Mouse (Mus musculus) neural tube, embryonic 10.5 days (tissue): ENCODE results near the gene Cntd1.

Source experiments
- DNase-seq: peaks from one replicate; pipeline ENCODE4 v3.0.0-alpha.2; 2017; ENCODE audit warnings: low spot score; ENCODE audit errors: extremely low spot score

Cntd1 gene

DNA sequence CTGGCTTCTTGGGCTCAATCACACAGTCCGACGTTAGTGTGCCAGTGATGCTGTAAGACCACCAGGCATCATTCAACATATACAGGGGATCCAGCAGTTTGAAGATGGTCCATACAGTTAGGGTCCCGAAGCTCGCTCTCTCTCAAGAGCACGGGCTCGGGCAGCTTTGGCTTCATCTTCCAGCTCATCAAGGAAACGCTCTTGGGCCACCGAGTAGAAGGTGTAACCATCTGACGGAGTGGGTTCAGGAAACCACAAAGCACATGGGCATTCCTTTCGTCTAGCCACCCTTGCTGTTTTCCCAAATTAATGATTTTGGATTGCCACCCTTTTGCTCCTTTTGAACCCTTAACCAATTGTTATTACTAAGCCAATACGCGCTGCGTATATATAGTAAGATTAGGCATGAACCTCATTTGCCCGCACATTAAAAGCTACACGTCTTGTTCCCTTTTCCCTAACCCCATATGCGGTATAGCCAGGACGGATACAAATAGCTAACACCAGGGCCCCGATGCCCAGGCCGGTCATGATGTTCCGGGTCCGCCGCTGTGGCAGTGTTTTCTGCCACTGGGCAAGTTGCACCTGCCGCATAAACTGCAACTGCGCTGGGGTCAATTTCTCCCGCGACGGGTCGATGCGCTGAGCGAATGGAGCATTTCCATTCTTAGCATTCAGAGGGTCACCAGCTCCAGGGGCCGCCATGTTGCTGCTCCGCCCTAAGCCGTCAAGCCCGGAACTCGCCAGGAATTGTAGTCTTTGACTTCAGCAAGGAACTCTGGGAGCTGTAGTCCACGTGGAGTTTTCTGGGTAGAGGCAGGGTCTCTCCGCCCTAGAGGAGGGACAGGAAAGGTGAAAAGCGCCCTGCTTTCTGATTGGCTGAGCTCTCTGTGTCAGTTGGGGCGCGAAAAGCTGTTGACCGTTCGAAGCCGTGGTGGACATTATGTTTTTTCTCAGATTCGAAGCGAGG is at the start of gene Cntd1, which contains the start of gene Coa3:
TSS of gene Cntd1 (plus strand) at position 790 of the 970 bp plus-strand sequence.
TSS of gene Coa3 (minus strand) at position 892 of the 970 bp plus-strand sequence.
- DNase-seq = peak; percentile 79

DNA sequence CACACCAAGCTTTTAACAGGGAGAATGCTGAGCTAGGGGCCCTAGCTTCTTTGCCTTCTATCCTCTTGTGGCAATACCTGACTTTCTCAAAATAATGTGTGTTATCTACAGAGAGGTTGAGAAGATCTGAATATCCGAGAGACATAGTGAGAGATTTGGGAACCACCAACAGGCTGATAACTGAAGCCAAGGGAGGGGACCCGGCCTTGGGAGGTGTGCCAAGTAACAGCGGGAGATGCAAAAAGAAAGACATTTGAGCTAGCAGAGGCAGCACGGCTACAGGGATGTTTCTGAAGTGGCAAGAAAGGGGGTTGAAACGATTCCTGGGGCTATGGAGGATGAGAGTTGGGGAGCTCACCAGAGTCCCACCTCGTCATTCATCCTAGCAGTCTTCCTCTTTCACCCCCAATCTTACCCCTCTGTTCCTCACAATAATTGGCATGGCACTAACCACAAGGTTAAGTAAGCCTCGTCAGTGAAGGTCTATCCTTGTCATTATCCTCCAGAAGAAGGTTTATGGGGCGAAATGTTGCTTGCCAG is 49.4 kb upstream of the Cntd1 start:
- DNase-seq = no peak

DNA sequence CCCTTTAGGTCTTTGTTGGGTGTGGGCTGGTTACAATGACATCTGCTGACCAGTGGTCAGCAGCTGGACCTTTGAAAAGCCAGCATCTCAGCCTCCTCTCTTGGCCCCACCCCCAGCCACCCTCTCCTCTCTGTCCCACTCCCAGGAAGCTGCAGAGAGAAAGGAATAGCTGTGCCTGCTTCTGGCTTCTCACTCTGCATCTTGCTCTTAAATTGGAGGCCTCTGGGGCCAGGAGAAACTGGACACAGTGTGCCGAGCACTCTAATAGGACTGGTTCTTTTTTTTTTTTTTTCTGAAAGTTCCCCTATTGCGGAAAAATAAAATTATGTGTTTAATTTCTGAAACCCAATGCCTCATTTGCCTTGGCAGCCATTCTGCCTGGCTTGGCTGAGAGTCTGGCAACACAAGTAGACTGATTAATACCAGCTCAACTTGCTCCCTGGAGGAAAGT is 48.7 kb upstream of the Cntd1 start:
- DNase-seq = no peak

DNA sequence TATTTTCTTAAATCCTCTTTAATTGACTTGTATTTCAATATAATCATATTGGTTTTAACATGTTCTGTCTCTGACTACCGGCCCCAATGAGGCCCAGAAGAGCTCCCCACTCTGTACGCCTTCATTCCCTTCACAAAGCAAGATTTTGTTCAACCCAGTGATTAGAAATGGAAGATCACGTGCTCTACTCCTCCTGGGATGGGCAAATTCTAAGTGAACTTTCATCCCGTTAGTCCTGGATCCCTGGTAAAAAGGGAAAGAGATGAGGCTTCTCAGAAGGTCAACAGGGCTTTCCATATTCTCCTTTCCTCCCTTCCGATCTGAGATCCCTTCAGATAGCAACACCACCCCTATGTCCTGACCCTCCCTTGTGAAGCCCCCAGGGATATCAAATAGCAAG is 48.3 kb upstream of the Cntd1 start:
- DNase-seq = no peak

DNA sequence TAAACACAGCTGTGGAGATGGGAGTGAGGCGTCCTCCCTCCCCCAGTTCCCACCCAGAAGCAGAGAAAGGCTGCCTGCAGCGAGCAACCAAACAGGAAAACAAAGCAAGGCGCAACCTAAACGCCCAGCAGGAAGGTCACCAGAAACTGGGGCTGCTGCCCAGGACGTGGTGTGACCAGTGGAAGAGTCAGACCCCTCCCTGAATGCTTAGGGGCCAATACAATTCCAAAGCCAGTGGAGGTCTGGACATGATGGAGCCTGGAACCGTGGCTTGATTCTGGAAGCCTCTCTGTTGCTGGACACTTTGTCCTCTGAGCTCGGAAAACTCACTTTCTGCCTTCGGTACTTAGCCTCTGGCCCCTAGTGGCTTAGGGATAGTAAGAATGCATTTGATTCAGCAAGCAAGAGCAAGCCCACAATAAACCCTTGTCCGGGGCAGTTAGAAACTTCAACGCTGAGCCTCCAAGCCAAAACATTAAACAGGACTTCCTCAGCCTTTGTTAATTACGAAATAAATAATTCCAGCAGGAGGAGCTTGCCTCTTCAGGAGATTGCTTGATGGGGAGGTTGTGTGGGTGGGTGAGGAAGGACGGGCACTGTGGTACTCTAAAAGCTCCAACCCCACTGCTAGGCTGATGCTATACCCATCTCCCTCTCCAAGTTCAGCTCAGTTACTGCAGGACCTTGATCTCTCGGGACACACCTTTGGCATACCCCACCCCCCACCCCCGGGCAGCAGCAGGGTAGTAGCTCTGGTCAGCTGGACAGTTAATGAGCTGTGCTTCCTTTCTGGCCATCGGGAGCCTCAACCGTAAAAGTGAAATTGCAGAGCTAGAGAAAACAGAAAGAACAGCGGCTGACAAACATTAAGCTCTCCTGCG is 47.6 kb upstream of the Cntd1 start:
- peak; percentile 42 for DNase-seq

DNA sequence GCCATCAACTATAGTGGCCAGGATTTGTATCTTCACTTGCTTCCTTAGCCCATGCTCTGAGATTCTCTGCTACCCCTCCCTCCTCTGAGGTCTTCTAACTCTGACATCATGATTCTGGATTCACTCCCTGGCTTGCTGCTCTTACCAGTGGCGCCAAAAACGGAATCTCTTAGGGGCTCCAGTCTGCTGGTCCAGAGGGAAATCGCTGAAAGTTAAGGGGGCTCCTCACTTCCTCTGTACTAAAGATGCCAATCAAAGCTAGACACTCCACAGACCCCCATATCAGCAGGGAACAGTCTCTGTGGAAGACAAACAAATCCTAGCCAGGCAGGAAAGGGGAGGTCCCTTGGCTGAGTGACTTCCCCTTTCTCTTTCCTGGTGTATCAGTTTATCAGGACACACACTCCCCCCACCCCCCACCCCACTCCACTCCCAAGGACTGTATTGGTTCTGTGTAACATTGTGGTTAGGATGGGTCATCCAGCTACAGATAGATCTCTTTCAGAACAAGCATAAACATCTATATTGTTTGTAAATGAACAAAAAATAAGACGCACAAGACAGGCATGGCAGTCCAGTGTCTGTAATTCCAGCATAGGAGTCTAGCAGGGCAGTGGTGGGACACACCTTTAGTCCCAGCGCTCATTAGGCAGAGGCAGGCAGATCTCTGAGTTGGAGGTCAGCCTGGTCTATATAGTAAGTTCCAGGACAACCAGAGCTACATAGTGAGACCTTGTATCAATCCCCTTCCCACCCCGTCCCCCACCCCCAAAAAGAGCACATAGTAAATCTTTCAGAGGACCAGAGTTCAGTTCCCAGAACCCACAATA is 46.6 kb upstream of the Cntd1 start:
- DNase-seq = no peak

DNA sequence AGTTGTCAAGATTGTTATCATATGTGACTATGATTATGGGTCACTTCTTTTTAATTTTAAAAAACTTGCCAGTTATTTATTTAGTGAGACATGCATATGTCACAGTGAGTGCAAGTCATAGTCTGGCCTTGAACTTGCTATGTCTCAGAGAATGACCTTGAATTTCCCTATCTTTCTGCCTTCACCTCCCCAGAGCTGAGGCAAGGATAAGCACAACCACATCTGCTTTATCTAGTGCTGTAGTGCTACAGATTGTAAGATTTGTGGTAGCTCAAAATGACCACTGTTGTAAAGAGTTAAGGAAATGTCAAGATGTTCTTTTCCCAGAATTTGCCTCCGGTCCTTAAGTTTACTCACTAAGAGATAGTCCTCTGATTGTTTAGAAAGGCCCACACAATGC is 45.6 kb upstream of the Cntd1 start:
- no peak for DNase-seq

DNA sequence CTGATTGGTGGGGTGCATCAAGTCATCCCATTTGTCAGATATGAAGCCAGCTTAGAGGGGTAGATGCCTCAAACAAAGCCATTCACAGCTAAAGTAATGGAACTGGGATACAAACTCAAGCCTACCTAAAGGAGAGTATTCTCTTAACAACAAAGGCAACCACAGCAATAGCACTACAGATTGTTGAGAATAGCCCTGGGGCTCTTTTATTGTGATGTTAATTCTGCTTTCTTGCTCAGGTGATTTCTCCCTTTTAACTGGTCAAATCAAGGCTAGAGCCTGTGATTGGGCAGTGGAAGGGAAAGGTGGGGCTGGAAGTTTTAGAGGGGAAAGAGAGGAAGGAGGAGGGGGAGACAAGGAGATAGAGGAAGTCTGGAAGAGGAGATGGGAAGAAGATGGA is 44.7 kb upstream of the Cntd1 start:
- no peak for DNase-seq

DNA sequence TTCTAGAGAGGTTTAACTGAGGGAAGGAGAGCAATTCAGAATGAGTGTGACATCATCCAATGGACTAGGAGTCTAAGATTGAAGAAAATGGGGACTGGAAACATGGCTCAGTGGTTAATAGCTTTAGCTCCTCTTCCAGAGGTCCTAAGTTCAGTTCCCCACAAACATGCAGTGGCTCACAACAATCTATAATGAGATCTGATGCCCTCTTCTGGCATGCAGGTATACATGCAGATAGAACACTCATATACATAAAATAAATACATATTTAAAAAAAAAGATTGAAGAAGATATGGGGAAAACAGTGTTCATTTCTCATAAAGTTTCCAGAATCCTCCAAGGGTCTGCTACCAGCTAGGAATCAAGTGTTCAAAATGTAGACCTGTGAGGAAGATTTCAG is 43.4 kb upstream of the Cntd1 start:
- DNase-seq = no peak

DNA sequence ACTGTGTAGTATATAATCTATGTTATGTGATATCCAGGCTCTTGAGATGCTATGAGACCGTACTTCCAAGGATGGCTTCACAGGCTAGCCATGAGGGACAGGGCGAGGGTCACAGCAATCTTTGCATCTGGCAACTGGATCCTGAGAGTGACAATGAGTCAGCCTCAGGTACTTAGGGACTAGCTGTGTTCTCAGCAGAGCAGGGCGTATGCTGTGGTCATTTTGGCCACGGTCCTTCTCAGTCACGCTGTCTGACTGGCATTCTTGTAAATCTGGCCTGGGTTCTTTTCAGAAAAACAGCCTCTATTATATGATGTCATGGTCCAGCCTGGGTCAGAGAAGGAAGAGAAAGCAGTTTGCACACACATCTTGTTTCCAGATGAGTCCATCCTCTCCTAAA is 42.0 kb upstream of the Cntd1 start:
- DNase-seq = no peak

DNA sequence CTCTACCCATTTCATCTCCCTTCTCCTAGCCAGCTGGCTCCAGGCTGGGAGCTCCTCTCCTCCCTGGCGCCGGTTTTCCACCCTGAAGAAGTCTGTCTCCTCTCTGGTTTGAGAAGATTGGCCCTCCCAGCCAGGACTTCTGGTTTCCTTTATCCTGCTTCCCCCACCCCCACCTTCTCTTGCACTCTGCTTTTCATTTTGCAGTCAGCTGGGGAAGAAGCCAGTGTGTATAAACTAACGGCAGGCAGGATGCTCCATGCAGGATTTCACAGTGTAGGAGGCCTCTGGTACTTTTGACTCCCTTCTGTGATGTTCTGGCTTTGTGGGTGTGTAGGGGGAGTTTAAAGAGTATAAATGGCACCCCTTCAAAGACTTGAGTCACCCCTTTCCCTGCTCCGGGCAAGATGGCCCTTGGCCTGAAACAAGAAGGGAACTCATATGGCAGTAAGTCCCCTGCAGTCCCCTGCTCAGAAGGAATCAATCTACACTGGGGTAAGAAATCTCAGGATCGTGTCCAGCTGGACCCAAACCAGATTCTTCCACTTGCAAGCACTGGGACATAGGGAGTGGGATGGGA is 40.7 kb upstream of the Cntd1 start:
- DNase-seq = no peak

DNA sequence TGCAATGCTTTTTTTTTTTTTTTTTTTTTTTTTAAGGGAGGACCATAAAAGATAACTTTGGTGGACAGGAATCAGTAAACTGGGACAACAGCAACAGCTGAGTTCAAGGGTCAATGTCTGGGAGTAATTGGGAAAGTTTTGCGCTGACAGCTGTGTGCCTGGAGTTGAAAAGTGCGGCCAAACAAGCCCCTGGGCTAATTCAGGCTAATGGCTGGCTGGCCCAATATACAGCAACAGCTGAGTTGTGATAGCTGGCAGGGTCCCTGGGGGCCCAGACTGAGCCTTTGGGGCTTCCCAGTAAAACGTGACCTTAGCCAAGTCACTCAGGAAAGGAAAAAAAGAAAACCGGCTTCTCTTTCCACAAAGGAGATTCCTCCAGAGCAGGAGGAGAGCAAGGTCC is 33.7 kb upstream of the Cntd1 start:
- DNase-seq = peak; percentile 58

DNA sequence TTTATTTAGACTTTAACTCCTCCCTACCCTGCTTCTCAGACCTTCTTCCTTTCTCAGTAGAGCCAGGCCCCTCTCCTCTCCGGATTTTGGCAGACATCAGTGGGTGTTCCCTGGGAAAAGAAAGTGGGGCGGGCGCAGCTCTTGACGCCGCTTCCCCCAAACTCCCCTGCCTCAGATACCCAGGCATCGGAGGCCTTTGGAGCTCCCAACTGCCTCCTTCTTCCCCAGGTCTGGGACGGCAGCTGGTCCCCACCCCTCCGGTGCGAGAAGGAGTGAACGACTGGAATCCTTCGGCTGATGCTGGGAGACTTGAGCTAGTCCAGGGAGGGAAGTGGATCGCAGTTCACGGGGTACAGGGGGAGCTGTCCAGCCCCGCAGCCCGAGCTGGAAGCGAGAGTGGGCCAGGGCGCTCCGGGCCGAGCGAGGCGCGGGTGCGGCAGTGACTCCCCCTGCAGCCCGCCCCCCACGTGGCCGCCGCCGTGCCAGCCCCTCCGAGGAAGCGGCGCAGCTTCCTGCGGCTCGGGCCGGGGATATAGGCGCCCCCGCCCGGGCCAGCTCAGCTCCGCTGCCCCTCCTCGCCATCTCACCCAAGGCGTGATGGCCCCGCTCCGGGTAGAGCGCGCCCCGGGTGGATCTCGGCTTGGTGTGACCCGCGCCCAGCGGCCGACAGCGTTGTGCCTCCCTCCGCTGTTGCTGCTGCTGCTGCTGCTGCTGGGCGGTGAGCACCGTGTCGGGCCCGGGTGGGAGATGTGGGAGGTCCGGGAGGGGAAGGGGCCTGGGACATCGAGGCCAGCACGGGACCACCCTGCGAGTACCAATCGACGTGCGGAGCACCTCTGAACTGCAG is 32.7 kb upstream of the Cntd1 start, which contains the start of gene Ramp2:
TSS of gene Ramp2 (plus strand) at position 174 of the 847 bp plus-strand sequence.
- DNase-seq = peak; percentile 72

DNA sequence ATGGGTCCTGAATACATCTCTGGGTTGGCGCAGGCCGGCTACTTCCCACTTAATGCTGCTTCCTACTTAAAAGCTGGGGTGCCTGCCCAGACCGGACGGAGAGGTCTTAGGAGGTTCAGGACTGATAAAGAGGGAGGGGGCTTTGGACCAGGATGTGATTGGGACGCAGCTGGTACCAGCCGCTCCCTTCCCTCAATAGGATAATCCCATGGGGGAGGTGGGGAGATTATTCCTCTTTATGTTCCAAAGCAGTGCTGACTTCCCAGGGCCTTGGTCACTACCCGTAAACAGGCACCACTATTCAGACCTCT is 32.2 kb upstream of the Cntd1 start:
- DNase-seq = no peak

DNA sequence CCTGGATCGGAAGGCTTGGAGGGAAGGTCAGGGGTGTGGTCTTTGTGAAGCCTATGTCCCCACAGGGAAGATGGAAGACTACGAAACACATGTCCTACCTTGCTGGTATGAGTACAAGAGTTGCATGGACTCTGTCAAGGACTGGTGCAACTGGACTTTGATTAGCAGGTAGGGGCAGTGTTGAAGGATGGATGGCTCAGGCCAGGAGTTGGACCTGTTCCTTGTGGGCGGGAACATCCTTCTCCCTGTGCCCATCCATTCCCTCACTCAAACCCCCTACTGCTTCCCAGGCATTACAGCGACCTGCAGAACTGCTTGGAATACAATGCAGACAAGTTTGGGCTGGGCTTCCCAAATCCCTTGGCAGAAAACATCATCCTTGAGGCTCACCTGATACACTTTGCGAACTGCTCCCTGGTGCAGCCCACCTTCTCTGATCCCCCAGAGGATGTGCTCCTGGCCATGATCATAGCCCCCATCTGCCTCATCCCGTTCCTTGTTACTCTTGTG is 31.2 kb upstream of the Cntd1 start:
- DNase-seq = no peak

DNA sequence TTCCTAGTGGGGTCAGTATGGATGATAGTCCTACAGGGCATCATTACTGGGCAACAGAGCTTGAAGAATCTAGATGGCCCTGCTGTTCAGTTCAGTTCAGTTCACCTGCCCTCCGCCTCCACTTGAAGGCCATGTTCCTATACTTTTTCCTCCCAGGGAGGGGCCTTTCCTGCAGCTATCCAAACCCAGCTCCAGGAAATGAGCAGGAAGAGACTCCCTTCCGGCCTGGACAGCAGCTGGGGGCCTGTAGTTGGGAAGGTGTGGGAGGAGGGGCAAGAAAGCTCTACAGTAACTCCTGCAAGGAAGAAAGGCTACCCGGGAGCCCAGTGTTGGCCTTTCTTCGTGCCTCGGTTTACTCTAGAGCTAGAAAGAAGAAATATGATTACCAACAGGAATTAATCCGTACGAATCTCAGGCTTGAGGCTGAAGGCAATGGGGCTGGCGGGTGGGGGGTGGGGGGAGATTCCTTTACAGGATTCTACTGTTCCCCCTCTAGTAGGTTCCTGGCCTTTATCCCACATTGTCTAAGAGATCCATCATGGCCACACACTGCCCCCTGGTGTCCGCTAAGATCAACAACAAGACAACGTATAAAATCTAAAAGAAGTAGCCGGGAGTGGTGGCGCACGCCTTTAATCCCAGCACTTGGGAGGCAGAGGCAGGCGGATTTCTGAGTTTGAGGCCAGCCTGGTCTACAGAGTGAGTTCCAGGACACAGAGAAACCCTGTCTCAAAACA is 30.4 kb upstream of the Cntd1 start:
- DNase-seq = peak; percentile 62

DNA sequence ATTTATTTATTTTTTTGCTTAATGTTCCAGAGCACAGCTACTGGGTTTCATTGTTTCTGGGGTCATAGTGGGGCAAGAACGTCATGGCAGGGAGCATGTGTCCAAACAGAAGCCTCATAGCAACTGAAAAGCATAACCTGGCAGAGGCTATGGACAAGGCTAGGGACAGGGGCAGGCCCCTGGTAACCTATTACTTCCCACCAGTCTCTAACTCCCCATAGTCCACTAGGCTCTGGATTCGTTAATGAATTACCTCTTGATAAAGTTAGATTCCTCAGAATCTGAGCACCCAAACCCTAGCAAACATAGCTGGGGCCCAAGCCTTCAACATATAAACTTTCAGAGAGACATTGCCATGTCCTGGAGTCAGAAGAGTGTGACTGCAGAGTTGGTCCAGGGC is 27.8 kb upstream of the Cntd1 start:
- no peak for DNase-seq

DNA sequence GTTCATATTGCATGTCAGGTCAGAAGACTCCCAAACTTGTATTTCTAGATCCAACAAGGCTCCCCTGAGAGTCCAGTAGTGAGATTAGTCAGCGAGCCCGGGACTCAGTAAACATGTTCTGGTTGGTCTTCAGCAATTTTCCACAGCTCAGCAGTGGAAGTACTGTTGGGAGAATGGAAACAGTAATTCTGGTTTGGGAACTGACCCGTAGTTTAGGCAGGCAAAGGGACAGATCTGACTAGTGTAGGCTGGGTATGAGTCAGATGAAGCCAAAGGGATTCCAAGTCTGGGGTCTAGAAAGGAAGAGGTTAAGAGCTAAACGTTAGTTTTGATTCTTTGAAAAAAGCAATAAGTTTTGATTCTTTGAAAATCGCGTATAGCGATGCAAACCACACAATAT is 25.9 kb upstream of the Cntd1 start:
- DNase-seq = no peak
